Mouse (Mus musculus) CD4-positive helper T cell, adult 2 months (primary cell): ENCODE data around the gene Pde4dip.

Experiments used
- DNase-seq: peaks from one replicate; pipeline ENCODE4 v3.0.0-alpha.2; 2012; ENCODE audit warnings: low read depth, missing footprints, low spot score

The Pde4dip gene

GRCm38 (mm10) chr3:97752901-97753300, 135.6 kb downstream of the Pde4dip start:
- no peak for DNase-seq

GRCm38 (mm10) chr3:97751566-97751965, 136.9 kb downstream of the Pde4dip start:
- DNase-seq: no peak

- DNase-seq: no peak
These were observed 139.7 kb downstream of the Pde4dip start for GRCm38 (mm10) chr3:97748789-97749188.

- no peak for DNase-seq
These were observed 145.7 kb downstream of the Pde4dip start for GRCm38 (mm10) chr3:97742841-97743240.

- no peak for DNase-seq
These were observed 152.9 kb downstream of the Pde4dip start for GRCm38 (mm10) chr3:97735575-97735974.

- no peak for DNase-seq
These were observed 154.2 kb downstream of the Pde4dip start for GRCm38 (mm10) chr3:97734259-97734658.

- no peak for DNase-seq
These were observed 155.9 kb downstream of the Pde4dip start for GRCm38 (mm10) chr3:97732622-97733021.

GRCm38 (mm10) chr3:97730624-97731023, 157.9 kb downstream of the Pde4dip start:
- DNase-seq: no peak

GRCm38 (mm10) chr3:97730131-97730530, 158.4 kb downstream of the Pde4dip start:
- no peak for DNase-seq

- DNase-seq: no peak
These were observed 160.7 kb downstream of the Pde4dip start for GRCm38 (mm10) chr3:97727801-97728200.

GRCm38 (mm10) chr3:97719116-97719515, 169.4 kb downstream of the Pde4dip start:
- no peak for DNase-seq

GRCm38 (mm10) chr3:97715922-97716321, 172.6 kb downstream of the Pde4dip start:
- no peak for DNase-seq

- DNase-seq: no peak
These were observed 177.6 kb downstream of the Pde4dip start for GRCm38 (mm10) chr3:97710881-97711280.

- no peak for DNase-seq
These were observed 178.4 kb downstream of the Pde4dip start for GRCm38 (mm10) chr3:97710134-97710533.

GRCm38 (mm10) chr3:97706561-97706960, 181.9 kb downstream of the Pde4dip start:
- no peak for DNase-seq

- no peak for DNase-seq
These were observed 183.0 kb downstream of the Pde4dip start for GRCm38 (mm10) chr3:97705508-97705907.

GRCm38 (mm10) chr3:97702448-97703080, 185.9 kb downstream of the Pde4dip start:
- no peak for DNase-seq

- DNase-seq: no peak
These were observed 187.3 kb downstream of the Pde4dip start for GRCm38 (mm10) chr3:97701198-97701597.

- DNase-seq: no peak
These were observed 189.4 kb downstream of the Pde4dip start for GRCm38 (mm10) chr3:97699061-97699460.

GRCm38 (mm10) chr3:97697291-97697690, 191.2 kb downstream of the Pde4dip start:
- no peak for DNase-seq

- DNase-seq: no peak
These were observed 191.6 kb downstream of the Pde4dip start for GRCm38 (mm10) chr3:97696866-97697265.

GRCm38 (mm10) chr3:97693806-97694205, 194.7 kb downstream of the Pde4dip start:
- DNase-seq: no peak

GRCm38 (mm10) chr3:97691443-97692017, 197.0 kb downstream of the Pde4dip start:
- DNase-seq: no peak

GRCm38 (mm10) chr3:97690590-97690989, 197.9 kb downstream of the Pde4dip start:
- no peak for DNase-seq
